Mouse (Mus musculus) spleen, adult 2 months (tissue): ENCODE results near the gene Eif4a1. TPM values are rescaled to one million over a fixed set of nuclear protein-coding genes. Genes with fewer than 3 reads are reported as not detected.

Experiments
- DNase-seq, 2 experiments: peaks; one replicate each; pipeline versions ENCODE4 v3.0.0 to v3.0.0-alpha.2; 2012 to 2021; ENCODE audit warnings: low spot score in 2 of 2, low read depth in 1 of 2
- H3K27ac ChIP-seq: fragments of 200-500 bp; 2 replicates; pipeline ENCODE4 v1.5.1; 2012; ENCODE audit warnings: low read length, inconsistent platforms; ENCODE audit not compliant: insufficient read depth
- H3K27me3 ChIP-seq: fragments of 200-500 bp; 2 replicates; pipeline ENCODE4 v1.6.1; 2012; ENCODE audit warnings: mild to moderate bottlenecking, moderate library complexity, low read length, inconsistent platforms; ENCODE audit not compliant: control insufficient read depth, insufficient read depth
- H3K36me3 ChIP-seq: fragments of 200-500 bp; 2 replicates; pipeline ENCODE4 v1.6.1; 2012; ENCODE audit warnings: mild to moderate bottlenecking, low read length, inconsistent platforms; ENCODE audit not compliant: control insufficient read depth, insufficient read depth
- H3K4me1 ChIP-seq: fragments of 200-500 bp; 2 replicates; pipeline ENCODE4 v1.6.1; 2011; ENCODE audit warnings: inconsistent platforms; ENCODE audit not compliant: control insufficient read depth, insufficient read depth, insufficient read length
- H3K4me3 ChIP-seq: fragments of 200-500 bp; 2 replicates; pipeline ENCODE4 v1.5.1; 2011; ENCODE audit warnings: mild to moderate bottlenecking, inconsistent platforms; ENCODE audit not compliant: insufficient read depth, insufficient read length; ENCODE audit errors: extremely low read depth
- CTCF ChIP-seq: fragments of 200-500 bp; IDR thresholded peaks from 2 replicates; pipeline ENCODE4 v1.5.1; 2011; ENCODE audit warnings: mild to moderate bottlenecking, inconsistent platforms; ENCODE audit not compliant: insufficient read depth, insufficient read length, insufficient replicate concordance; ENCODE audit errors: extremely low read depth
- POLR2A ChIP-seq: fragments of 200-500 bp; IDR thresholded peaks from 2 replicates; pipeline ENCODE4 v1.6.1; 2011; ENCODE audit warnings: low read depth, low read length, inconsistent platforms
- WGBS: fragments of 180-500 bp; shearing (Covaris S2); methylation state at CpG from one replicate; pipeline ENCODE4 v1.1.7; 2018; 5-methylcytosine and 5-hydroxymethylcytosine counted together
- polyA plus RNA-seq: library from polyadenylated mRNA; depleted of rRNA; stranded (reverse); fragments of >200 nt; gene quantifications from 2 replicates; pipeline ENCODE4 v1.2.3, GENCODE M21; 2012

Gene Eif4a1
- polyA plus RNA-seq, 1 experiment = 196 TPM

GRCm38 (mm10) chr11:69656065-69656455 lies 16.2 kb downstream of the Eif4a1 start:
- no peak overlapping the region for H3K4me3 ChIP-seq

GRCm38 (mm10) chr11:69655264-69656064 lies 16.8 kb downstream of the Eif4a1 start, which contains the start of gene Sox15:
Gene Sox15 (plus strand): TSS chr11:69655314.
- no peaks in the 10 kb centered on the region for H3K27me3 ChIP-seq
- no peaks in the 10 kb centered on the region for H3K4me1 ChIP-seq
- no peak for DNase-seq
- no peak for TF ChIP-seq POLR2A
- peak; percentile 47; the same call in 1 of the 2 replicates for TF ChIP-seq CTCF
- 58% methylated on average over 34 of the region's 34 CpGs for WGBS
- H3K4me3 ChIP-seq = no peak within 1 kb of the TSS
- H3K36me3 ChIP-seq = peaks cover 40% of the 10 kb centered on the region
- 0 out of 2 replicates have a peak within 1 kb of the TSS, but pooled peaks have one; percentile 9 for H3K27ac ChIP-seq

More at GRCm38 (mm10) chr11:69656065-69656455, 16.2 kb downstream of the Eif4a1 start:
- 89% methylated on average over 5 of the region's 5 CpGs for WGBS
- no peaks in the 10 kb centered on the region for H3K4me1 ChIP-seq
- H3K27me3 ChIP-seq = no peaks in the 10 kb centered on the region
- no peak for TF ChIP-seq CTCF
- TF ChIP-seq POLR2A = no peak
- DNase-seq = no peak
- H3K27ac ChIP-seq = no peak overlapping the region
- peaks cover 35% of the 10 kb centered on the region for H3K36me3 ChIP-seq

GRCm38 (mm10) chr11:69654760-69655159 lies 17.5 kb downstream of the Eif4a1 start:
- Histone ChIP-seq H3K27me3 (no peaks in the 10 kb centered on the region), H3K27ac (0 out of 2 replicates have a peak overlapping the region, but pooled peaks have one; percentile 9), H3K4me3 (no peak overlapping the region), H3K4me1 (no peaks in the 10 kb centered on the region), H3K36me3 (peaks cover 45% of the 10 kb centered on the region)
- TF ChIP-seq POLR2A (no peak), CTCF (no peak)
- DNase-seq = no peak
- WGBS = 53% methylated on average over 9 of the region's 9 CpGs

- Histone ChIP-seq H3K4me1 (no peaks in the 10 kb centered on the region), H3K36me3 (peaks cover 48% of the 10 kb centered on the region), H3K27ac (no peak overlapping the region), H3K4me3 (no peak overlapping the region), H3K27me3 (no peaks in the 10 kb centered on the region)
- no peak for DNase-seq
- TF ChIP-seq POLR2A (no peak), CTCF (no peak)
- 86% methylated on average over 5 of the region's 5 CpGs for WGBS
Observed at GRCm38 (mm10) chr11:69653399-69653798, 18.8 kb downstream of the Eif4a1 start.

GRCm38 (mm10) chr11:69645860-69646259 lies 26.4 kb downstream of the Eif4a1 start:
- TF ChIP-seq POLR2A (no peak), CTCF (no peak)
- H3K36me3 ChIP-seq = peaks cover 51% of the 10 kb centered on the region
- no peak overlapping the region for H3K4me3 ChIP-seq
- H3K27me3 ChIP-seq = no peaks in the 10 kb centered on the region
- DNase-seq = no peak
- WGBS = 96% methylated on average over 5 of the region's 5 CpGs
- H3K4me1 ChIP-seq = no peaks in the 10 kb centered on the region
- no peak overlapping the region for H3K27ac ChIP-seq

GRCm38 (mm10) chr11:69635471-69635870 lies 36.8 kb downstream of the Eif4a1 start:
- DNase-seq = no peak
- no peak for TF ChIP-seq CTCF
- no peak for TF ChIP-seq POLR2A
- Histone ChIP-seq H3K36me3 (peaks cover 7% of the 10 kb centered on the region), H3K27me3 (no peaks in the 10 kb centered on the region), H3K27ac (no peak overlapping the region), H3K4me1 (peaks cover 2% of the 10 kb centered on the region; the same call in 1 of the 2 replicates), H3K4me3 (no peak overlapping the region)
- WGBS = 82% methylated on average over 3 of the region's 3 CpGs
